Mouse (Mus musculus) kidney, postnatal 10 days (tissue): Measurements from ENCODE around the gene Magt1.
A peak's percentile ranks its signal among the peaks of the same experiment; 100 is the strongest.
"Not testable (repeated sequence)": the region's sequence is repeated elsewhere in the genome, so short reads cannot be mapped to it uniquely, and the experiment has no call there.

Source experiments
- DNase-seq: peaks from one replicate; pipeline ENCODE4 v3.0.0; 2021; ENCODE audit warnings: mixed read lengths

Gene Magt1

DNA sequence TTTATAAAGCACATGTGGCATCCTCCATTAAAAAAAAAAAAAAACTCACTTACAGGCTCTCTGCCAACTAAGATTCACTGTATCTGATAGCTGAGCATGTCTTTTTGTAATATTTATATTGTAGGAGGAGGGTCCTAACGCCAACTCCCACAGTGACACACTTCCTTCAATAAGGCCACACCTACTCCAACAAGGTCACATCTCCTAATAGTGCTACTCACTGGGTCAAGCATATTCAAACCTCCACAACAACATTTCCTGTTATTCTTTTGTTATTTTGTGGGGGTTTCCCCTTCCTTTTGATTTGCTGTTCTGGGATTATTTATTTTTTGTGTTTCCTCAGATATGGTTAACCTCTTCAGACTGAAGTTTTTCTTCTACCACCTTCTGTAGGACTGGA is 65.3 kb downstream of the Magt1 start:
- no peak for DNase-seq

DNA sequence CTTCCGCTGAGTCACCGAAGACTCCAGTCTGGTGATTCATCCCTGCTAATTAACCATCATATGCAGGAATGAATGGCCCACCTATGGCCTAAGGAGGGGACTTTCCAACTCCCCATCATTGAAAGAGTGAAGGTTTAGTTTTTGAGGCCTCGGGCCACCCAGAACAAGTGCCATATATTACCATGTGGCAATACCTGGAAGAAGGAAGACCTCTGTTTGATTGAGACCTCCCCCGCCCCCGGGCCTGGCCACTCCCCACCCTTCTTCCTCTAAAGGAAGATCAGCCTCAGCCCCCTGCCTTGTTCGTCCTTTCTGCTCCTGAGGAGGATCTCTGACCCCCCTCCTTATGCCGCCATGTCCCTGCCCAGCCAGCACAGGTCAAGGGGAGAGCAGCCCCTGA is 72.5 kb downstream of the Magt1 start:
- DNase-seq = no peak

DNA sequence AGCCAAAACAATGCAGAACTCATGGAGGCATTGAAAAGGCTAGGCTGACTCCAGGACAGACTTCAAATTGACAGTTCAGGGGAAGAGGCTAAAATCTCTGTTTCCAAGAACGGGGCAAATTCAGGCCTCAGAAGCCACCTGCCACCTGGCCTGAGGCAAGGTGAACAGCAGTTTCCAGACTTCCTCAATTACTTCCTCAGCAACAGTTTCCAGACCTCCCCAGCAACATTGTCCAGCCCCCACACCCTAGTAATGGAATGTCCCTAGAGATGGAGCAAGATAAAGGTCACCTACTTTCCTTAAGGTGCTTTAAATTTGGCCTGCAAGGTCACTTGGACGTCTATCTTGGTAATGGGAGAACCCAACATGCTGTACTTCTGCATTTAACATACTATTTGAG is 74.0 kb downstream of the Magt1 start:
- DNase-seq = no peak

DNA sequence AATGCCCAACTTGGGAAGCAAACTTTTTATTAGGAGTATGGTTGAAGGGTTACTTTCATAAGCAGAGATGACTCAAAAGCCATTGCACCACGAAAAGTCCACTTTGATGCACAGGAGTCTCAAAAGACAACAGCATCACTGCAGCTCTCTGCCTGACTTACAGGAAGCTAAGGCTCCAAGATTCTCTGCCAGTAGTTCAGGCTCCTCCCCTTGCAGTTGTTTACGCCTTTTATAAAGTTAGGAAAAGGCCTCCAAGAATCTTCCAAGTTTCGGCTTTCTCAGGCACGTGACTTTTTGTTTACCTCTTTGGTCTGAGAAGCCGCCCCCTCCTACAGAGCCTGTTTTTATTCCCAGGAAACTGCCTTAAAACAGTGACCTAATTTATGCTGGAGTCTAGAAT is 77.4 kb downstream of the Magt1 start:
- DNase-seq = peak; percentile 41

DNA sequence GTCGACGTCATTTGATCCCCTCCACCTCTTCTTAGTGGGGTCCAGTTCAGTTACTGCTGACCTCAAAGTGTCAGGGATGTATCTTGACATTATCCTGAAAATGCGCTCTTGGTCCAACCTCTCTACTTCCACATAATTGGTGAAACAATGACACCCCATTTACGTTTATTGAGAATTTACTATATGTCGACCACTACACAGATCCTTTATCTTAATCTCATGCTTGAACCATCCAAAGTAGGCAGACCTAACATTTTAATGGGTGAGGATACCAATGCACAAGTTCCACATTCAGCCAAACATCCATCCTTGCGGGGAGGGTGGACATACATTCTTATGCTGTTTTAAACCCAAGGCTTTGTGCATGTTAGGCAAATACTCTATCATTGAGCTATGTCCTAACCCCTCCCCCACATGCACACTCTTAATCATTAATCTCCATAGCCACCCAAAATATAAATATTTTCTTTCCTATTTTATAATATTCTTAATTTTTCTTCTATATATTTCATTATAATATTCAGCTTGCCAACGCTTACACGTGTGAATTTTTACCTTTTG is 82.1 kb downstream of the Magt1 start:
- DNase-seq = no peak

DNA sequence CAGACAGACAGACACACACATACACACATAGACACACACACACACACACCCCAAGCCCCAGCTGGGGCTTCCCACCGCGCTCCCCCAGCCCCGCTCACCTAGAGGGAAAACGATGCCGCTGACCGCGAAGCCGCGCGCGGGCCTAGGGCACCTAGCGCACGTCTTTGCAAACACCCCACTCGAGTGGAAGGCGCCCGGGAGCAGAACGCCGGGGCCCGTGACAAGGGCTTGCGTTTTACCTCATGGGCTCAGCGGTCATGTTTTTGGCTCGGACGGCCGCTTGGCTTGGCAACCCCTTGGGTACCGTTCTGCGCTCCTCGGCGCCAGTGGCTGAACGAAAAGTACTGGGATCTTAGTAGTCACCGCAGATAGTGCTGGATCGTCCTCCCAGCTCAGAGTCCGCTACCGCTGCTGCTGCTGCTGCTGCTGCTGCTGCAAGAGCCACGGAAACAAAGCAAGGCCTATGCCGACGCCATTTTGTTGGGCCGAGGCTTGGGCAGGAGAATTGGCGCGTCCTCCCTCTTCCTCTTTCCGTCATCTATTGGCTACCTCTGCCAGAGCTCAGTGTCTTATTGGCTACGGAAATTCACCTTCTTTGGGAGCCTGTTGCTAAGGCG is 82.7 kb downstream of the Magt1 start, which contains the start of gene Atrx:
TSS of gene Atrx (minus strand) at position 543 of the 617 bp plus-strand sequence.
- peak; percentile 80 for DNase-seq

DNA sequence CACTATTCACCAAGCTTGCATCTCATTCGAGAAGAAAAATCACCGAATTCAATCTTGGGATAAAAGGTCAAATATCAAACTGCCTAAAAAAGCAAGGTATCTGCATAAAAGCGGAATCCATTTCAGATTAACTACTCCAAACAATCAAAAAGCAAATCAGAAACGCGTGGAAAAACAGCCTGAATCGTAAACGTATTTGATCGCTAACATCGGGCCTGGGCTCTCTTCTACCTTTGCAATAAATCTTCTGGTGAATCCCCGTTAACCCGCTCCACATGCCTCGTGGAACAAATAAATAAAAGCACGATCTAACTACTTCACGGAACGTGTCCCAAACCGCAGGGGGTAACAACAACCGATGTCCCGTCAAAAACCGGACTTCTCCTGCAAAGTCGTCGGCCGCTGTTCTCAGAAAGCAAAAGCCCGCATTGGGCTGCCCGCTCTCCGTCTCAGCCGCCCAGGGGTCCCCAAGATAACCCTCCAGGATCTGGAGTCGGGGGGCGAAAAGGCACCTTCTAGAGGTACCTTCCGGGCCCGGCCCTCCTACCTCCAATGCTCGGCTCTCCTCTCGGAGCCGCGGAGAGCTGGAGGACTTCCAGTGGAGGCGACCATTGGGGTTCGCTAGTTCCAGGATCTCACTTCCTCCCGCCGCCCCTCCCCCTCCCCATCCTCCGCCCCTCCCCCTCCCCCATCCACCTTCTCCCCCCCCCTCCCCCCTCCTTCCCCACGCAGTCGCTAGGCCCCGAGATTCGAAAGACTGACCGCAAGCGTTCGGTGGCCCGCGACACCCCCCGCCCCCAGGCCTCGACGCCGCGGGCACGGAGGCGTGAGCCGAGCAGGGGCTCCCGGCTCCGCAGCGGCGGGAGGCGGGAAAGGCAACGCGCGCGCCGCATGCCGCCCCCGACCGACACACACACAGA is 83.5 kb downstream of the Magt1 start:
- peak; percentile 70 for DNase-seq

DNA sequence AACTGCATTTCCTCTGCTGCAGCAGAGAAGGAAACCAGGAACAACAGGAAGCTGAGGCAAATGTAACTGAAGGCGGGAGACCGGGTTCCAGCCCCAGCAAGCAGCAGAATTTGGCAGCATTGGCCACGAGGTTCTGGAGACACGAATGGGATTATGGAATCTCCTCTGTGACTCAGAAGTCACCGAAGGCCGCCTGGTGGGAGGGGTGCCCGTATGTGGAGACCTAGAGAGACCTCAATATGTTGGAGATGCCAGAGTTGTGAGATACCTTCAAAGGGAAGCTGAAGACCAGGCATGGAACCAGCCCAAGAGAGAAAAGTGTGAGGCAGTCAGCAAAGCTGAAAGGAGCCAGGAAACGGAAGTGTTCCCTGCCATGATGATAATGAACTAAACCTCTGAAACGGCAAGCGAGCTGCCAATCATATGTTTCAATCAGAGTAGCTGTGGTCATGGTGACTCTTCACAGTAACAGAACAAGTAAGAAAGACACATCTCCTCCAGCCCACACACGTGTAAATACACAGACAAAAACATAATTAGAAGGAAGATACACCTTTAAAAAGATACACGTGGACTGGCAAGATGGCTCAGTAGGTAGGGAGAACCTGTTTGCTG is 85.5 kb downstream of the Magt1 start:
- peak; percentile 26 for DNase-seq

DNA sequence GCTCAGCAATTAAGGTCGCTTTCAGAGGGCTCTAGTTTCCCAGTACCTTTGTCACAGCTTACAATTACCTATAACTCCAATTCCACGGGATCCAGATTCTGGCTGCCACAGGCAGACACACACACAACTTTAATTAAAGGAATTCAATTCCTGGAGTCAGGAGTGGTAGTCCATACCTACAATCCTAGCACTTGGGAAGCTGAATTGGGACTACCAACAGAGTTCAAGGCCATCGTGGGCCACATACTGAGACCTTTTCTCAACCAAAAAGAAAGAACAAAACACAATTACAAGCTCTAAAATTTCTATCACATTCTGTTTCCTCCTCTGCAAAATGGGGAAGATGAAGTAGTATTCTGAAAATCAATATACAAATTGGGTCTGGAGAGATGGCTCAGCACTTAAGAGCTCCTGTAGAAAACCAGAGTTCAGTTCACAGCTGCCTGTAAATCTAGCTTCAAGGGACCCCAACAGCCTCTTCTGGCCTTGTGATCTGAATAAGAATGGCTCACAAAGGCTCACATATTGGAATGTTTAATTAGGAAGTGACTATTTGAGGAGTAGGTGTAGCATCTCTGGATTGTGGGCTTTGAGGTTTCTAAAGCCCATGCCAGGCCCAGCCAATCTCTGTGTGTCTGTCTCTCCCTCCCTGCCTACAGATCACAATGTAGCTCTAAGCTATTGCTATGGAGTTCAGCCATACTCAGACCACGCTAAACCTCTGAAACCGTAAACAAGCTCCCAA is 87.2 kb downstream of the Magt1 start:
- no peak for DNase-seq

DNA sequence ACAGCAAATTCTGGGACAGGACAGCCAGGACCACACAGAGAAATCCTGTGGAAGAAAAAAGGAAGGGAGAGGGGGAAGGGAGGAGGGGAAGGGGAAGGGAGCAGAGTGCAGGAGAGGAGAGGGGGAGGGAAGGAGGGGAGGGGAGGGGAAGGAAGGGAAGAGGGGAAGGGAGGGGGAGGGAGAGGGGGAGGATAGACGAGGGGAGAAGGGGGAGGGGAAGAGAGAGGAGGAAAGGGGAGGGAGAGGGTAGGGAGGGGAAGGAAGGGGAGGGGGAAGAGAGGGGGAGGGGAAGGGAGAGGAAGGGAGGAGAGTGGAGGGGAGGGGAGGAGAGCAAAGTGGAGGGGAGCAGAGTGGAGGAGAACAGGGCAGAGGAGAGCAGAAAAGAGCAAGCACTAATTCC is 87.8 kb downstream of the Magt1 start:
- DNase-seq = no peak

DNA sequence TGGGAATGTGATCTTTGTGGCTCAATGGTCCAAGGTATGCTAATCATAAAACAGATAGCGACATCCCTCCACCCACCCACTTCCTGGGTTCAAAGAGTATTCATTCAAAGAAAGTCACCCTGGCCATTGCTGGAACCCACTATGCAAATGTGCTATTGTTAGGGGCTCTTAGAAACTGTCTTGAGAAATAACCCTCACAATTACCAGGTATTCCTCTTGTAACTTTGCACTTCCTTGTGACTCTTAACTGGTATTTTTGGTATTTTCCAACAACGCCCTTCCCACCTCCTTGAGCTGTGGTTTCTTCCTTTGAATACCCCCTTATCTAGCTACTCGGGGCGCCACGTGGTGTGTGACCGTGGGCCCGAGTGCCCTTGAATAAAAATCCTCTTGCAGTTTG is 88.7 kb downstream of the Magt1 start:
- not testable (repeated sequence) for DNase-seq

DNA sequence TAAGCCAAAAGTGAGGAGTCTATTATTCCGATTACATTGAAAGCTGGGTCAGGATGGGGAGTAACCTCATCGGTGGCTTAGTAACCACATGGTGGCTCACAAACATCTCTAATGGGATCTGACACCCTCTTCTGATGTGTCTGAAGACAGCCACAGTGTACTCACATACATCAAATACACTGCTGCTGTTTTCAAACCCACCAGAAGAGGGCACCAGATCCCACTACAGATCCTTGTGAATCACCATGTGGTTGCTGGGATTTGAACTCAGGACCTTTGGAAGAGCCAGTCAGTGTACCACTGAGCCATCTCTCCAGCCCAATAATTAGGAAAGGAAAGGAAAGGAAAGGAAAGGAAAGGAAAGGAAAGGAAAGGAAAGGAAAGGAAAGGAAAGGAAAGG is 90.3 kb downstream of the Magt1 start:
- DNase-seq = peak; percentile 26
